Mouse (Mus musculus): ENCODE data around the gene Rhno1.

The Rhno1 gene

DNA sequence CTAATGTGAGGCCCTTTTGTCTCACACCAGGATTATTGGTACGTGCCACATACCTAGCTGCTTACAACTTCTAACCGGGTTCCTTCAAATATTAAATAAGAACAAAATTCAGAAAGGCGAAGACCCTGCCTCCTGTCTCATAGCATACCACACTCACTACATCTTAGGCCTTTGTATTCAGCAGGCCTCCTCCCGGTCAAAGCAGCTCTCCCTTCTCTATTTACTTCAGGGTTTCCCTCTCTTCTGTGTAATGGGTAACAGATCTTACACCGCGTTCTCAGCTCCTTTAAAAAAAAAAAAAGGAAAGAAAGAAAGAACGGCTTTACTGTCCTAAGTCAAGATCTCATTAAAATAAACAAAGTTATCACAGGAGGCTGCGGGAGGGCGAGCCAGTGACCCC lies 810 bp downstream of the Rhno1 start:
- DNase-seq (ENCODE audit: low spot score): no peak

DNA sequence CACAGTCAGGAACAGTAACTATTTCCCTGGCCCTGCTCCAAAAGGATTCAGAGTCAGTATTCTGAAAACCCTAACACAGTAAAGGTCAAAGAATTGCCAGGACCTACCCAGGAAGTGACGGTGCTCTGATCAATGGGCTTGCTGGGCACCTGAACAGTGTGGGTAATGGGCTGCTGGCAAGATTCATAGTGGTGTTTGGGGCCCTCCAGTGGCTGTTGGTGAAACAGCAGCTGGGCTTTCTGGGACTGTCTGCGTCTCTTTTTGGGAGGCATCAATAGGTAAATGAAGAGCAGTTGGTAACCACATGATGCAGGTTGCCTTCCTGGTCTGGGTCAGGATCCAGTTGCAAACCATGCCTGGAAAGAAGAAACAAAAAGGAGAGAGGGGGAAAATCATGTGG lies 3.7 kb downstream of the Rhno1 start:
- peak; percentile 62 for DNase-seq (ENCODE audit: low spot score)

DNA sequence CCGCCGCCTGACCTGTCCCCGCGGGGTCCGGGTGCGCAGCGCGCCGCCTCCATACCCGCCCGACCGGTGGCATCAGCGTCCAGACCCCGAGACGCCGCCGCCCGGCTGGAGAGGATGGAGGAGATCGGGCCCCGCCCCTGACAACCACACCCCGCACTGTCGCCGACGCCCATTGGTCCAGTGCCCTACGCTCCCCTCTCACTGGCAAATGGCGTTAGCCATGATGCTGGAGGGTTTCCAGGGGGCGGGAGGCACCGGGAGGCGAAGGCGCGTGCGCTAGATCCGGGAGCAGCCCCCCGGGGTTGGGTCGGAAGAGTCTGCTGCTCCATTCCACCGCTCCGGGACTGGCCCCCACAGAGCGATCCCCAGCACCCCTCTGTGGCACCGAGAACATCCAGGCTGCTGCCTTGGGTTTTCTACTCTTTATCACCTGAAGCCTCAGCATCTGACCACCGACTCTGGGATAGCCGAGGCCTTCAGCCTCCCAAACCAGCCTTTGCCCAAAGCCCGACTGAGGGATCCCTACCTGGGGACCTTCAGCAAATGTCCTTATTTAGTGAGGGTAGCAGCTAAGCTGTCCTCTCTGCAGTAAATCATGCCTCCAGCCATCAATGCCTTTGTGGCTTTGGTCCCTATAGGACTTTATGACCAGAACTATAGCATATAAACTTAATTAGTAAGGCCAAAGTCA lies 6.8 kb downstream of the Rhno1 start, which contains the start of gene Tulp3:
Gene Tulp3, minus strand, starts transcription at position 126 of the 691 bp plus-strand sequence.
- peak; percentile 95 for DNase-seq (ENCODE audit: low spot score)

DNA sequence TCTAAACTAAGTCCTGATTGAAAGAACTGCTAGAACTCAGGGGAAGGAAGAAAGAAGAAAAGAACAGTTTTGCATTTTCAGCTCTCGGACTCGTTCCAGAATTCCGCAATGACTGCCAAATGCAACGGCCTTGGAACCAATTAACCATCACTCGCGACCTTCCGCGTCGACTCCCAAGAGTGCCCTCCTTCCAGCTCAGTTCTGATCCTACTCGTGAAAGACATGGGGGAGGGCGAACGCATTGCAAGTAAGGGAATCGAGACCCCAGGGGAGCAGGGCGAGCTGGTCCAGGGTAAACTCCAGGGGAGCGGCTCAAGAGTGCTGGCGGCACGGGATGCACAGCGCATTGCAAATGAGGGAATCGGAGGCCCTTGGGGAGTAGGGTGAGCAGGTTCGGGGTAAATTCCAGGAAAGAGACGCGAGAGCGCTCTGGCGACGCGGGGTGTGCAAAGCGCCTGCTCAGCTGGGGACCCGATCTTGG lies 7.5 kb downstream of the Rhno1 start:
- no peak for DNase-seq (ENCODE audit: low spot score)

DNA sequence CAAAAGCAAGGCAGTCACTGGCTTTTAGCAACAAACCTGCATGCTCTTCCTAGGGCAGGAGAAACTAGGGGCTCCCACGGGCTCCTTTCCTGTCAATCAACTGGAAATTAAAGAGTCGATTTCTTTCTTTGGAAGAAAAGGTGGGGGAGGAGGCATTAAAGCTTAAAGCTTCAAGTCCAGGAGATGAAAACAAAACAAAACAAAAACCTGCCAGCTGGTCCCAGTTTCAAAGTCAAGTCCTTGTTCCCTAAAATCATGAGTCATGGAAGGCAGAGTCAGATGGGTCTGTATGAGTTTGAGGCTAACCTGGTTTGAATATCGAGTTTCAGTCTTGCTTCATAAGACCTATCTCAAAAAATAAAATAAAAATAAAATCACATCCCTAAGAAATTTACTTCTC lies 8.6 kb downstream of the Rhno1 start:
- DNase-seq (ENCODE audit: low spot score): no peak

DNA sequence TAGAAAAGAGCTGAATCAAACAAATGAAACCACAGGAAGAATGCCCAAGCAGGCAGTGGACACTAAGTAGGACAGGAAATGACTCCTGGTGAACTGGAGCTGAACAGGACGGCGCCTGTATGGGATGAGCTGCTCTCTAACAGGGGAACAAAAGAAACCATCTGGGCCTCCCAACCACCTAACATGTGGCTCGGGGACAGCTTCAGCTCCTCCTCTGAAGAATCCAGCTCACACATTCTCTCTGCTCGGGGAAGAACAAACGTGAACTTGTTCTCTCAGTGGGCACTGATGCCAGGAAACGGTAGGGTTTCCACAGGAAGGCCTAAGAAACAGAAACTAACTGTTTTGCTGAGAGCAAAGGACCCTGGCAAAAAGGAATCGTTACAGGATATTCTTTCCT lies 13.0 kb downstream of the Rhno1 start:
- no peak for DNase-seq (ENCODE audit: low spot score)

DNA sequence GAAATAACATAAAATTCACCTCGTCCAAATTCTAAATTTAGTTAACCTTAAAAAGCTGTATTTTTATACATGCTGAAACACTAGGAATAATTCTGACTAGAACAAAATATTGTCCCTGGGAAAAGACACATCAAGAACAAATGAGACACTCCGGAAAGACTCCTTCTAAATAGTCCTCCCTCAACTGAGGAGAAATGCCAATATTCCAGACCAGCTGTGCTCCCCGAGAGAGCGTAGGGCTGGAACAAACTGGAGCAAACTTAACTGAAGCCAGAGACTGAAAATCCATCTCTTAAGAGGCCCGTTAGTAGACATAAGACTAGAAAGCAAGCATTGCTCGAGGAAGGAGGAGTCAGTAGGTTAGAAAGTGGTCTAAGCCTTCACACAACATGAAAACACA lies 15.9 kb downstream of the Rhno1 start:
- DNase-seq (ENCODE audit: low spot score): no peak

DNA sequence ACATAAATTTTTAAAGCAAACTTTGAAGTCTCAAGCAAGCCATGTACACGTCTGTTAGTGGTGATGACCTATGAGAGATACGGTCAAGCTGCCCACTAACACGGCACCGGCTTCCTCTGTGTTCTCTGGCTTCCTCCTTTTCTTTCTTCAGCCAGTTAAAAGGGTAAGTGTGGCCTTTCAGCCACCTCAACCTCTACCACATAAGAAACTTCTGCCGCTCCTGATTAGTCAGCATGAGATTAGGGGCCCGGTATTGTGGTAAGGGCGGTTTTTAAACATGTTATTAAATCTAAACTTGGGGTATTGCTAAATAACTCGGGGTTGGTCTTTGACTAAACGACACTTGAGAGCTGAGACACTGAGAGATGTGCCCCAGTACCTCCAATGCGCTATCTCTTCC lies 17.1 kb downstream of the Rhno1 start:
- DNase-seq (ENCODE audit: low spot score): no peak

DNA sequence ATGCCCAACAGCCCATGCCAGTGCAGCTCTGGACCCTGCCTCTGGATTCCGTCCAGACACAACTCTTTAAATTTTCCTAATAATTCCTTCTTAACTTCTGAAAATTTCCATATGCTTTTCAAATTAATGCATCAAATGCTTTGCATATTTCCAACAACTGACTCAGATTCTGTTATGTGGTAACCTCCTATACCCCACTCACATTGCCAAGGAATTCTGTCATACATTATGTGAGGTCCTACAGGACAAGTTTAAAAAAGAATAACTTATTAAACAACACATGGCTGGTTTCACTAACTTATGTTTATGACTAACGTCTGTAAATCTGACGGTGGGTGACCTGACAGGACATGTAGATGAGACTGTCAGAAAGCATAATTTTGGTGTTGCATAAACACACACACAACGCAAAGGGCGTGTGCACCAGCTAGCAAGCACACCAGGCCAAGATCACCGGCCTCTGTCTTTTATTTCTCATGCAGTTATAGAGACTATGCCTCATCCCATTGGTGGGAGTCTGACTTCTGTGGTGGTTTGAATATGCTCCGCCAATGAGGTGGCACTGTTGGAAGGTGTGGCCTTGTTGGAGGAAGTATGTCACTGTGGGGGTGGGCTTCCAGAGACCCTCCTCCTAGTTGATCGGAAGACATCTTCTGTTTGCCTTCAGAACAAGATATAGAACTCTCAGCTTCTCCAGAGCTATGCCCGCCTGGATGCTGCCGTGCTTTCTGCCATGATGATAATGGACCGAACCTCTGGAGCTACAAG lies 20.6 kb downstream of the Rhno1 start:
- DNase-seq (ENCODE audit: low spot score): no peak

DNA sequence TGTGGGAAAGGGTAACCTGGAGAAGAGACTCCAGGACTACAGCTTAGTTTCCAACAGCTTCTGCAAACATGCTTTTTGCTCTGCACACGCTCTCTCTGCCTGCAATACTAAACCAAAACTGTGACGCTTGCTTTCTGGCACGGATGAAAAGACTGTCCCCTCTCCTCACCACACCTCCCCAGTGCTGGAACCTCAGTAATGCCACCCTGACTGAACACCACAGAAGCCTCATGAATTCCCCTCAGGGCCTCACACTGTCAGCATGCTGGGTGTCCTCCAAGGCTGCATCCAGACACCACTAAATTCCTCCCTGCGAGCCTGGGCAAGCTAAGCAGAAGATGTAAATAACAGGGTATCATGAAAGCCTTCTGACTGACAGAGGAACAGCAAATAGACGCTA lies 23.8 kb downstream of the Rhno1 start:
- no peak for DNase-seq (ENCODE audit: low spot score)

DNA sequence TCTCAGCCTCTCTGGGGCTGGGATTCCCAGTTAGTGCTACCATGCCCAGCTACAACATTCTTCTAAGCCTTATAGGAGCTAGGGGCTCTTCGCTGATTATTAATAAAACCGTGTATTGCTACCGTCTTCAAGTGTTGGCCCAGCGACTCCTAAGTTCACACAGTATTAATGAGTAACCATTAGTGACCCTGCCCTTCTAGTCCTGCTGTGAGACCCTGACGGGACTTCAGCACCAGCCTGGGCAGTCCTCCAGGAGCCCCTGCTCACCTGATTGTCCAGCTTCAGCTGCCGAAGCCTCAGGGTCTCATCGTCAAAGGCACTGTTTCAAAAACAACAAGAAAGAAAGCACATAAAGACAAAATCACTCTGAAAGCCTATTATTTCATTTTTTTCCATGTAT lies 25.2 kb downstream of the Rhno1 start:
- no peak for DNase-seq (ENCODE audit: low spot score)

DNA sequence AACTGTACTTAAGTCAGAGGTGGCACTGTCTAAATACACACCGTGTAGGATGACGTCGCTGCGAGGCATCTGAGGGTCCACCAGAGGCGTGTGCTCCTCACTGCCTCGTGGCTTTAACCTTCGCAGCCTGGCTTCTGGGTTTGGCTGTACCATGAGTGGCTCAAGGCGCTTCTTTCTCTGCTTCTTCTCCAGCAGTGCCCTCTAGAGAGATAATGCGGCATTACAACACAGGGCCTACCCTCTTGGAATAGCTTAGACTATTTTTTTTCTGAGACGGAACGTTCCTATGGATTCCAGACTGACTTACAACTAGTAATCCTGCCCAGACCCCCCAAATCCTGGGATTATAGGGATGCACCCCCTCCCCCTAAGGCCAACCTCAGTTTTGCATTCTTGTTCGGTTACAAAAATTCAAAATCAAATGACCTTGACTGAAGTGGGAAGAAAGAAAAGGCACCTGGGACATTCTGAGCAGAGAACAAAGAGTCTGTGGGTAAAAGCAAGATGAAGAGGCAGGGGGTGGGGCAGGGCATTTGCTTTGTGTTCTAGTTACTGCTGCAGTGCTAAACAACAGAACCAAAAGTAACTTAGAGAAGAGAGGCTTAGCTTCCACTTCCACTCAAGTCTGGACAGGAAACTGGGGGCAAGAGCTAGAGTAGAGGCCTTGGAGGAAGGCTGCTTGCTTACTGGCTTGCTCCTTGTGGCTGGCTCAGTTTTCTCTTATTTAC lies 28.1 kb downstream of the Rhno1 start:
- peak; percentile 79 for DNase-seq (ENCODE audit: low spot score)

DNA sequence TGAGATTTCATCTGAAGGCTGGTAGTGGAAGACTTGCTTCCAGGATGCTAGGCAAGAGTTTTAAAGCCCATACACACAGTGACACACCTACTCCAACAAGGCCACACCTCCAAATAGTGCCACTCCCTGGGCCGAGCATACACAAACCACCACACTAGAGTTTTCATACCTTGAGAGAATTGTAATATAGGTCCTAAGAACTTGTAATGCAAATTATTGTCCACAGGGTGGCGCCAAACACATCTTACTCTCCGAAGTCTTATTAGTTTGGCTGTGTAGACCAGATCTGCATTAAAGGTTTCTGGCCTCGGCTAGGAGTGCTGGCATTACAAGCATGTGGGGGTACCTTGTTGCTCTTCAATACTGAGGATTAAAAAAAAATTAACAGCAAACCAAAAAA lies 44.4 kb downstream of the Rhno1 start:
- DNase-seq (ENCODE audit: low spot score): peak; percentile 59

DNA sequence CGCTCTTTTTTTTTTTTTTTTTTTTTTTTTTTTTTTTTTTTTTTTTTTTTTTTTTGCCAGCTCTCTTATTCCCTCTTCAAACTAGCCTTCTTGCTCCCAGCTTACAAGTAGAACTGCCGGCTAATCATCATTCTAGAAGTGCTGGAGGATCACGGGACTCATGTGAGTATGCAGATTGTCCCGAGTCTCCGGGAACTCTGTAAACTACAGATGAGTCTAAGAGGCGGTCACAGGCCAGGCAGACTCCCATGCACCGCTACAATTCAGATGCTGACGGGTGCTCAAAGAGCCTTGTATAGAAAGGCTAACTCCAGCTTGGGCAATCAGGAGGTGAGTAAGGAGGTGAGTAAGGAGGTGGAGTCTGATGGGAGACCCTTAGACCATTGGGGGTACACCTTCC lies 47.1 kb downstream of the Rhno1 start:
- DNase-seq (ENCODE audit: low spot score): no peak

DNA sequence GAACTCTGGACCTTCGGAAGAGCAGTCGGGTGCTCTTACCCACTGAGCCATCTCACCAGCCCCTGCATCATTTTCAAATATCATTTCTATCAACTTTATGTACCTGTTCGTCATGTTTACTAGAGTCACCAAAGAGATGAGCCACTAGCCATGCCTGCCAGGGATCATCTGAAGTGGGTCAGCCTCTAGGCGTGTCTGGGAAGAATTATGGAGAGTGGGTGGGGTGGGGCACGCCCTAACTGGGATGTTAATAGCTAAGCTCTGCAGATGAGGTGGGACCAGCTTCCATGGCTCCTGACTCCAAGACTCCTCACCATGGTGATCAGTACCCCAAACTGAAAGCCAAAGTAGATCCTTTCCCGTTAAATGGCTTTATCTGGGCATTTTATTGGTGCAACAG lies 47.9 kb downstream of the Rhno1 start:
- DNase-seq (ENCODE audit: low spot score): no peak

DNA sequence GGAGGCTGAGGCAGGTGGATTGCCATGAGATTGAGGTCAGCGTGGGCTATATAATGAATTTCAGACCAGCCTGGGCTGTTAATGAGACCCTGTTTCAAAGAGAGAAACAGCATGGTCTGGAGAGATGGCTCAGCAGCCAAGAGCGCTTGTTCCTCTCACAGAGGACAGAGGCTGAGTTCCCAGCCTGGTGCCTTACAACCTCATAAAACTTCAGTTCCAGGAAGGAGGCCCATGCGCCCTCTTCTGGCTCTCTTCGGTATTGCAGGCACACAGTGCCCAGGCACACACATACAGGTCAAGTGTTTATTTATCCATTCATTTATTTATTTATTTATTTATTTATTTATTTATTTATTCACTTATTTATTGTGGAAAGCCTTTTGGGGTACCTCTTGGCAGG lies 54.4 kb downstream of the Rhno1 start:
- DNase-seq (ENCODE audit: low spot score): peak; percentile 65

All from lung, postnatal 25 days (tissue).